Mouse (Mus musculus): Measurements from ENCODE around the gene Olfr432. TPM values are rescaled to one million over a fixed set of nuclear protein-coding genes. Genes with fewer than 3 reads are reported as not detected.

Gene Olfr432
- polyA plus RNA-seq (2015; fragmentation: Illumina TruSeq; extraction: RNeasy Lipid Tissue Mini Kit (QIAGEN cat#74804); ENCODE audit: low read depth, low replicate concordance), result not detected

GRCm38 (mm10) chr1:174048893-174049292, at the start of gene Olfr432:
Gene Olfr432, plus strand, starts transcription at chr1:174049205.

GRCm38 (mm10) chr1:174031698-174032097, 17.3 kb upstream of the Olfr432 start, which contains the start of gene Ifi205:
Gene Ifi205, minus strand, starts transcription at chr1:174031810.

DNA sequence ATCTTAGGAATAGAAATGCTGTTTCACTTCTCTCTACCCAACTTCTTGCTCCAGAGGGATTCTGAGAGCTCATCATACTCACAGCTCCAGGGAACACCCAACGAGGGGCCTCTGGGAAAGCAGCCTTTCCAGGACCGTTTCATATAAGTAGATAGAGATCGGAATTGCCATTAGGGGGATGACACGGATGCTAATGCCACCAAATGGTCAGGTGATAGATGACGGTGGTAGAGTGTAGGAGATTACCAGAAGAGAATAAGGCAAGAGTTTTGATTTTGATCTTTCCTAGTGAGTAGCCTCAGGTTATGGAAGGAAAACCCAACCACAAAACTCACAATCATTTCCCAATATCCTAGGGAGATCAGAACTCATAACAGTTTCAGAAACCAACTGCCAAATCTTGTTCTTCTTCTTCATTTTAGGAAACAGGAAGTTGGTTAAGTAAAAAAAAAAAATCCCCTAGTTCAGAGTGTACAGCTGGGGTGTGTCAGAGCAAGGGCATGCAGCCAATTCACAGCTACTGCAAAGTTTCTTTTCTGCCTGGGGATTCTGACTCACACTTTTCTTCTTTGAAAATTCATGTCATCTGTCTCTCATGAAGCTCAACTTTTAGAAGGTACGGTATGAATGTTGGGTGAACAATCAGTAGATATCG, 8.4 kb upstream of the Olfr432 start, which contains the start of gene Olfr433:
Gene Olfr433, plus strand, starts transcription at position 183 of the 655 bp plus-strand sequence.

GRCm38 (mm10) chr1:174066305-174066704, 17.3 kb downstream of the Olfr432 start, which contains the start of gene Olfr430:
Gene Olfr430, plus strand, starts transcription at chr1:174066605.

GRCm38 (mm10) chr1:174084031-174084430, 35.0 kb downstream of the Olfr432 start, which contains the start of gene Olfr429:
Gene Olfr429, plus strand, starts transcription at chr1:174084331.

GRCm38 (mm10) chr1:174096591-174096990, 47.6 kb downstream of the Olfr432 start, which contains the start of gene Olfr427:
Gene Olfr427, plus strand, starts transcription at chr1:174096891.

Other genes with a start within 250 kb of the Olfr432 start
- gene Ifi211, start 136.2 kb upstream of the Olfr432 start, polyA plus RNA-seq (2015; fragmentation: Illumina TruSeq; extraction: RNeasy Lipid Tissue Mini Kit (QIAGEN cat#74804); ENCODE audit: low read depth, low replicate concordance), result not detected
- gene Mndal, start 106.7 kb upstream of the Olfr432 start, polyA plus RNA-seq (2015; fragmentation: Illumina TruSeq; extraction: RNeasy Lipid Tissue Mini Kit (QIAGEN cat#74804); ENCODE audit: low read depth, low replicate concordance), result 3.9 TPM
- gene Ifi203, start 106.5 kb upstream of the Olfr432 start, polyA plus RNA-seq (2015; fragmentation: Illumina TruSeq; extraction: RNeasy Lipid Tissue Mini Kit (QIAGEN cat#74804); ENCODE audit: low read depth, low replicate concordance), result 2.4 TPM
- gene Ifi202b, start 66.5 kb upstream of the Olfr432 start, polyA plus RNA-seq (2015; fragmentation: Illumina TruSeq; extraction: RNeasy Lipid Tissue Mini Kit (QIAGEN cat#74804); ENCODE audit: low read depth, low replicate concordance), result not detected
- not detected for gene Ifi205, start 17.4 kb upstream of the Olfr432 start, polyA plus RNA-seq (2015; fragmentation: Illumina TruSeq; extraction: RNeasy Lipid Tissue Mini Kit (QIAGEN cat#74804); ENCODE audit: low read depth, low replicate concordance)
- not detected for gene Olfr433, start 8.5 kb upstream of the Olfr432 start, polyA plus RNA-seq (2015; fragmentation: Illumina TruSeq; extraction: RNeasy Lipid Tissue Mini Kit (QIAGEN cat#74804); ENCODE audit: low read depth, low replicate concordance)
- gene Olfr430, start 17.4 kb downstream of the Olfr432 start, polyA plus RNA-seq (2015; fragmentation: Illumina TruSeq; extraction: RNeasy Lipid Tissue Mini Kit (QIAGEN cat#74804); ENCODE audit: low read depth, low replicate concordance), result not detected
- not detected for gene Olfr429, start 35.1 kb downstream of the Olfr432 start, polyA plus RNA-seq (2015; fragmentation: Illumina TruSeq; extraction: RNeasy Lipid Tissue Mini Kit (QIAGEN cat#74804); ENCODE audit: low read depth, low replicate concordance)
- not detected for gene Olfr427, start 47.7 kb downstream of the Olfr432 start, polyA plus RNA-seq (2015; fragmentation: Illumina TruSeq; extraction: RNeasy Lipid Tissue Mini Kit (QIAGEN cat#74804); ENCODE audit: low read depth, low replicate concordance)
- not detected for gene Olfr231, start 72.0 kb downstream of the Olfr432 start, polyA plus RNA-seq (2015; fragmentation: Illumina TruSeq; extraction: RNeasy Lipid Tissue Mini Kit (QIAGEN cat#74804); ENCODE audit: low read depth, low replicate concordance)
- not detected for gene Olfr424, start 82.3 kb downstream of the Olfr432 start, polyA plus RNA-seq (2015; fragmentation: Illumina TruSeq; extraction: RNeasy Lipid Tissue Mini Kit (QIAGEN cat#74804); ENCODE audit: low read depth, low replicate concordance)
- not detected for gene Olfr420, start 106.4 kb downstream of the Olfr432 start, polyA plus RNA-seq (2015; fragmentation: Illumina TruSeq; extraction: RNeasy Lipid Tissue Mini Kit (QIAGEN cat#74804); ENCODE audit: low read depth, low replicate concordance)
- not detected for gene Spta1, start 123.6 kb downstream of the Olfr432 start, polyA plus RNA-seq (2015; fragmentation: Illumina TruSeq; extraction: RNeasy Lipid Tissue Mini Kit (QIAGEN cat#74804); ENCODE audit: low read depth, low replicate concordance)
- not detected for gene Olfr419, start 202.9 kb downstream of the Olfr432 start, polyA plus RNA-seq (2015; fragmentation: Illumina TruSeq; extraction: RNeasy Lipid Tissue Mini Kit (QIAGEN cat#74804); ENCODE audit: low read depth, low replicate concordance)